Mouse (Mus musculus) lung, postnatal 14 days (tissue): Measurements from ENCODE around the gene Tceal6.
"Not testable (repeated sequence)": the region's sequence is repeated elsewhere in the genome, so short reads cannot be mapped to it uniquely, and the experiment has no call there.

Experiments used
- DNase-seq: peaks from one replicate; pipeline ENCODE4 v3.0.0; 2021

Tceal6 gene

GRCm38 (mm10) chrX:135210436-135211221, at the start of gene Tceal6:
Gene Tceal6 (minus strand): TSS chrX:135210687.
- DNase-seq: no peak

GRCm38 (mm10) chrX:135209773-135210435, 583 bp downstream of the Tceal6 start:
- DNase-seq: not testable (repeated sequence)

GRCm38 (mm10) chrX:135189924-135190323, 20.6 kb downstream of the Tceal6 start:
- DNase-seq: not testable (repeated sequence)

- DNase-seq: not testable (repeated sequence)
These were observed 21.8 kb downstream of the Tceal6 start for GRCm38 (mm10) chrX:135188661-135189060.

- DNase-seq: not testable (repeated sequence)
These were observed 33.0 kb downstream of the Tceal6 start, which contains the start of gene Gm15023 for GRCm38 (mm10) chrX:135177532-135177931. Gene Gm15023 (minus strand): TSS chrX:135177632.
